Mouse (Mus musculus) olfactory bulb, adult 2 months (tissue): ENCODE measurements around the gene Rtca.

Source experiments
- CTCF ChIP-seq: fragments of 200-500 bp; IDR thresholded peaks from 2 replicates; pipeline ENCODE4 v1.5.1; 2012; ENCODE audit warnings: low read depth, mild to moderate bottlenecking, low read length, moderate library complexity; ENCODE audit not compliant: insufficient read depth
- POLR2A ChIP-seq: fragments of 200-500 bp; IDR thresholded peaks from 2 replicates; pipeline ENCODE4 v1.6.1; 2012; ENCODE audit warnings: mild to moderate bottlenecking, low read depth, low read length, moderate library complexity; ENCODE audit not compliant: insufficient read depth

DNA sequence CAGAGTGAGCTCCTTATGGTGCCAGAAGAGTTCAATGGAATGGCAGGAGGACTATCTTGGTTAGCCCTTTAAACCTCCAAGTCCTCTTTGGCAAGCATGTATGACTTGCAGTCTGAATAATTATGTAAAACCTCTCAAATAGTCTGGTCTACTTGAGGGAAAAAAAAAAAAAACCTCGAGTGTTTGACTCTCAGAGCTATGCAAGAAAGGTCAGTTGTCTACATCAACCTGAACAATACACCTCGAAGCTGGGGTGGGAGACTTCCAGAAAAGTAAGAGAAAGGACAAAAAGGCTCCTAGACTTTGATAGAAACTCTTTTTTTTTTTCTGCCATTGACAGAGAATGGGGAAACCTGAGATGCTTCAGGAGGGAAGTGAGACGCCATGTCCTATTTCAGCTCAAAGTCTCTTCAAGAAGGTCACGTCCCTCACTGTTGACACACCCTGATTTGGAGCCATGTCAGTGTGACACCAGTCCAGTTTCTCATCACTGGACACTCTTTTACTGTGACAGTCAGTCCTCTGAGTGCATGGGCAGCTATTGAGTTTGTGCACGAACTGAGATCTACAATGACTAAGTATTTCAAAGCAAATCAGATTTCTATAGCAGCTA, 31.2 kb downstream of the Rtca start:
- TF ChIP-seq CTCF (no peak), POLR2A (no peak)
